Mouse (Mus musculus) Patski (cell line): ENCODE measurements at regions not wholly inside any gene's neighbourhood (a gene's known extent, or its start where the extent isn't known, plus 50 kb on each side); places are given as distances from the start of the nearest gene placed in this dataset.
A peak's percentile ranks its signal among the peaks of the same experiment; 100 is the strongest.

ENCODE experiments used
- ATAC-seq: fragments of 100-300 bp; one replicate; pipeline ENCODE4 v1.8.0; 2021
- CTCF ChIA-PET: fragments of 350-600 bp; sonication (Branson Sonifier 250); formaldehyde crosslinking; loops from one replicate; lab custom pipeline; 2022; ENCODE audit warnings: inconsistent platforms; lab: Charles Lee
- POLR2A ChIA-PET: fragments of 350-600 bp; sonication (Branson Sonifier 250); formaldehyde crosslinking; loops from one replicate; lab custom pipeline; 2022; ENCODE audit warnings: antibody characterized with exemption, inconsistent platforms; lab: Charles Lee
- DNase-seq: peaks from one replicate; pipeline ENCODE4 v3.0.0-alpha.2; 2011; ENCODE audit warnings: low read depth, low spot score
- H3K27me3 ChIP-seq: fragments of 371-371 bp; one replicate; pipeline ENCODE4 v1.5.1; 2021
- CTCF ChIP-seq: fragments of 100-300 bp; IDR thresholded peaks from one replicate; pipeline ENCODE4 v1.5.1; 2021
- in situ Hi-C: fragments of 300-500 bp; cut with MboI; formaldehyde crosslinking; loops from 3 replicates; pipeline ENCODE4 v1.11.1; 2018; ENCODE audit warnings: low pct_unique_long_range_greater_than_20kb, mixed read lengths

DNA sequence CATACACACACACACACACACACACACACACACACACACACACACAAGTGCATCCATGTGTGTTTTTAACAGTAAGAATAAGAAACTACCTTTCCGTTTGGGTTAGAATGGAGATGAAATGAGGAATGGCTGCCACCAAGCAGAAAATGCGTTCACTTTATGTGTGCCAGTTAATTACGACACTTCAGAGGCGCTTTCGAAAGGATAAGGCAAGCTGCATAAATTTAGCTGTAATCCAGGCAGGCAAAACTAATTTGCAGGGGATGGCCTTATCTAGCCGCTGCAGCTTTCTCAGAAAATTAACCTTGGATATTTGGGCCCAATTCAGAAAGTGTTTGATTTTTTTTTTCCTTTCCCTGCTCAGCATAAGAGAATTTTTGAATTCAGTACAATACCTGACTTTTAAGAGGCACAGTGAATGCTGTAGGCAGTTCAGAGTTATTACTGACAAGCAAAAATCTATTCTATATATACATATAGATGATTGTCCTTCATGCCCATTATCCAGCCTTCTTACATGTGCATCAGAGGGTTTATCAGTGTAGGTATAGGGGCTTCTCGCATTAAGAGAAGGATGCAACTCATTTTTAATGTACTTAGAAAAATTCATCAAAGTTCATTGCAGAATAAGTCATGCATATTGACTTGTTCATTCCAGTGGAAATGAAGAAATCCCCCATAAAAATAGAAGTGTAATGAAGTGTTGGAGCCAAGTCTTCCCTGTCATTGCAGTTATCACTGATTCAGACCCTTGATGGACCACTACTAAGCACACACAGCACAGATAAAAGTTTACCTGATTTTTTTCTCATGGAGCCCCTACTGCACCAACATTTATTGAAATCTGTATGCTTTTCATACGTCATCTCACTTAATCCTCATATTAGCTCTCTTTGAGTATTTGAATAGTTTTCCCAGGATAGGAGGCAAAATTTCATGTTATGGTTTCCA lies 372.1 kb downstream of the Ndufa4 start:
- TF ChIP-seq CTCF, result no peak
- no peaks in the 10 kb centered on the region for H3K27me3 ChIP-seq
- DNase-seq (no peak), ATAC-seq (no peak)
- in situ Hi-C loops, result no loop called here
- ChIA-PET POLR2A (no interaction called here), CTCF (no interaction called here)

DNA sequence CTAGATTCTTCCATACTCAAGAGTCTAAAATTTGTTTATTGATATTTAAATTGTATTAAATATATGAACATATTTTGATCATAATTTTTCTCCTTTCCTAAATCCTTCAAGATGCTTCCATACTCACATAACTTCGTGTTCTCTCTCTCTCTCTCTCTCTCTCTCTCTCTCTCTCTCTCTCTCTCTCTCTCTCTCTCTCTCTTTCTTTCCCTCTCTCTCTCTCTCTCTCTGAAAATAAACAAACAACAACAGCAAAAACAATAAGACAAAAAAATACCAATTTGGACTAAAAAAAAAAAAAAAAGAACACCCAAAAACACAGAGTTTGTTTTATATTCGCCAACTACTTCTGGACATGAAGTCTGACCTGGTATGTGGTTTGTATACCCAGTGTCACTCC lies 404.2 kb downstream of the Ndufa4 start:
- CTCF ChIA-PET, result no interaction called here
- TF ChIP-seq CTCF, result no peak
- DNase-seq (no peak), ATAC-seq (peak; percentile 91)
- POLR2A ChIA-PET, result no interaction called here
- no peaks in the 10 kb centered on the region for H3K27me3 ChIP-seq
- in situ Hi-C loops, result no loop called here

DNA sequence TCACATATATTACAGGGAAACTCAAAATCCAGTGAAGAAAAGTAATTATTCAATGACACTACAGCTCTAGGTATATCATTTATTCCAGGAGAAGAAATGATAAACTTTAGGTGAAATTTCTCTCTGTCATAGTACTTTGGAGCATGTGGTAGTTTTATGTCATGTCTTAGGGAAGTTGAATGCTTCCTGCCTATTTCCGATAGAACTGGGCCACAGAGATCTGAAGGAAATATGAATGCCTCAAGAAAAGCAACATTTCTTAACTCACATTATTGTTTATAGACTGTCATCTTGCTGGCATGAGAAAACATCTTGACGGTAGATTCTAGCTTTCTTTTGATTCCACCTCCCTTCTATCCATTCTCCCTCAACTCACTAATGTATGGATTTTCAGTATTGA lies 412.9 kb downstream of the Ndufa4 start:
- ChIA-PET CTCF (no interaction called here), POLR2A (no interaction called here)
- DNase-seq (no peak), ATAC-seq (no peak)
- in situ Hi-C loops, result no loop called here
- no peak for TF ChIP-seq CTCF
- H3K27me3 ChIP-seq, result no peaks in the 10 kb centered on the region

DNA sequence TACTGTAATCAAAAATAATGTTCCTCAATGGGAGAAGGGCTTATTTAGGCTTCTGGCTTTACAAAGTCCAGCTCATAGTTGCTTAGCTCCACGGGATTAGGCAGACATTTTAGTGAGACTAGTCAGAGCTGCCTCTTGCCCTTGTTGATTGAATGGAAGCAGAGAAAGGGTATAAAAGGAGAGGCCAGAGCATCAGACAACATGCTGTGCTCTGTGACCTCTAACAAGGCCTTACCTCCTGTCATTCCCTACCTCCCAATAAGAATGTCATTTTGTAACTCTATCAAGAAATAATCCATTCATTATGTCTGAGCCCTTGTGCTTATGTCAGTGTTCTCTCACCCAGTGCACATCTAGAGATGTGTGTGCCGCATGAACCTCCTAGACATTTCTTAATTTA lies 430.3 kb downstream of the Ndufa4 start:
- ChIA-PET CTCF (no interaction called here), POLR2A (no interaction called here)
- ATAC-seq, result no peak
- DNase-seq, result no peak
- no peak for TF ChIP-seq CTCF
- H3K27me3 ChIP-seq, result no peaks in the 10 kb centered on the region
- in situ Hi-C loops, result no loop called here
